Mouse (Mus musculus) hindbrain, embryonic 16.5 days (tissue): ENCODE data around the gene Hhipl1. TPM values are rescaled to one million over a fixed set of nuclear protein-coding genes. Genes with fewer than 3 reads are reported as not detected.

Experiments
- ATAC-seq: fragments of 200-750 bp; cut with Nextera tagmentation; 2 replicates; pipeline ENCODE4 v1.8.0; 2017; ENCODE audit warnings: moderate TSS enrichment, moderate library complexity
- H3K27ac ChIP-seq: fragments of 300-500 bp; sonication (generic); 2 replicates; pipeline ENCODE4 v1.5.1; 2014; ENCODE audit warnings: low read depth, mild to moderate bottlenecking, control low read depth, low read length, moderate library complexity
- H3K27me3 ChIP-seq: fragments of 300-500 bp; sonication (generic); replicated peaks from 2 replicates; pipeline ENCODE4 v1.6.1; 2014; ENCODE audit warnings: low read length; ENCODE audit not compliant: control insufficient read depth, insufficient read depth
- H3K36me3 ChIP-seq: fragments of 300-500 bp; sonication (generic); 2 replicates; pipeline ENCODE4 v1.6.1; 2014; ENCODE audit warnings: mild to moderate bottlenecking, low read length, moderate library complexity, mixed read lengths; ENCODE audit not compliant: control insufficient read depth, insufficient read depth
- H3K4me1 ChIP-seq: fragments of 300-500 bp; sonication (generic); 2 replicates; pipeline ENCODE4 v1.6.1; 2014; ENCODE audit warnings: low read depth, low read length; ENCODE audit not compliant: control insufficient read depth, insufficient read depth
- H3K4me2 ChIP-seq: fragments of 300-500 bp; sonication (generic); 2 replicates; pipeline ENCODE4 v1.6.1; 2014; ENCODE audit warnings: mild to moderate bottlenecking, low read length, control low read depth, moderate library complexity
- H3K4me3 ChIP-seq: fragments of 300-500 bp; sonication (generic); 2 replicates; pipeline ENCODE4 v1.5.1; 2014; ENCODE audit warnings: mild to moderate bottlenecking, low read length, control low read depth, moderate library complexity
- H3K9ac ChIP-seq: fragments of 300-500 bp; sonication (generic); 2 replicates; pipeline ENCODE4 v1.6.1; 2014; ENCODE audit warnings: low read depth, mild to moderate bottlenecking, control low read depth, low read length, moderate library complexity
- H3K9me3 ChIP-seq: fragments of 300-500 bp; sonication (generic); 2 replicates; pipeline ENCODE4 v1.6.1; 2014; ENCODE audit warnings: mild to moderate bottlenecking, low read length, moderate library complexity; ENCODE audit not compliant: control insufficient read depth
- WGBS: fragments of 180-500 bp; shearing (Covaris S2); extraction: QIAGEN DNeasy Blood & Tissue Kit; methylation state at CpG from one replicate; pipeline ENCODE4 v1.1.7; 2014; 5-methylcytosine and 5-hydroxymethylcytosine counted together
- polyA plus RNA-seq: library from polyadenylated mRNA; unstranded; fragments of >200 nt; fragmentation: Nextera tagmentation; extraction: Ambion mirVana; gene quantifications from 2 replicates; pipeline ENCODE4 v1.2.1, GENCODE M21; 2015

Hhipl1 gene
- polyA plus RNA-seq, 1 experiment from 2014 or later = 2.6 TPM

DNA sequence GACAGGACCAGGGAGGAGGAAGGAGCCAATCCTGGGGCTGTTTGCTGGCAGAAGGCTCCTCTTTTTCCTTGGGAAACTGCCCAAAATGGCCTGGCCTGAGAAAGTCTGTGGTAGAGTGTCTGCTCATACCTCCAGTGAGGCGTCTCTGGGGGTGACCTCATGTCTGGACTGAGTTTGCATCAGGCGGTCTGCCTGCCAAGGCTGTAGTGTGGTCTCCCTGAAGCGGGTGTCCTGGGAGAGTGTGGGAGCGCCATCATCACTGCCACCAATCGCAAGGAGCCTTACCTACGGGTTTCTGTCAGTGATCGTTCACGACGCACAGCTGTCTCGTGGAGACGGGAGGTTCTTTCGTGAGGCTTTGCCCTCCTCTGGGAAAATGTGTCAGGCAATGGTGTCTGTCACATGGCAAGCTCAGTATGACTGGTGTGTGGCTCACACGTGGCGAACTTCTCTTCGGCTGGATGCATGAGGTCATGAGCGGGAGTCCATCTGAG is 2.3 kb downstream of the Hhipl1 start:
- no peaks in the 10 kb centered on the region for H3K36me3 ChIP-seq
- ATAC-seq = no peak
- no peak overlapping the region for H3K9ac ChIP-seq
- H3K4me2 ChIP-seq = no peak overlapping the region
- WGBS = 72% methylated on average over 16 of the region's 16 CpGs
- H3K9me3 ChIP-seq = no peaks in the 10 kb centered on the region
- H3K4me1 ChIP-seq = peaks cover 10% of the 10 kb centered on the region
- no peak overlapping the region for H3K27ac ChIP-seq
- H3K27me3 ChIP-seq = no peaks in the 10 kb centered on the region; the same call in 1 of the 2 replicates
- H3K4me3 ChIP-seq = no peak overlapping the region

- Histone ChIP-seq H3K9me3 (no peaks in the 10 kb centered on the region), H3K36me3 (no peaks in the 10 kb centered on the region), H3K4me2 (no peak overlapping the region), H3K27ac (no peak overlapping the region), H3K4me3 (no peak overlapping the region), H3K27me3 (no peaks in the 10 kb centered on the region; the same call in 1 of the 2 replicates), H3K9ac (no peak overlapping the region), H3K4me1 (peaks cover 10% of the 10 kb centered on the region)
- 67% methylated on average over 8 of the region's 8 CpGs for WGBS
- ATAC-seq = no peak
Observed at GRCm38 (mm10) chr12:108309116-108309794, 3.2 kb downstream of the Hhipl1 start.

GRCm38 (mm10) chr12:108310041-108310440 is 4.0 kb downstream of the Hhipl1 start:
- no peak for ATAC-seq
- H3K36me3 ChIP-seq = no peaks in the 10 kb centered on the region
- H3K4me1 ChIP-seq = peaks cover 10% of the 10 kb centered on the region
- H3K27me3 ChIP-seq = no peaks in the 10 kb centered on the region; the same call in 1 of the 2 replicates
- H3K4me3 ChIP-seq = no peak overlapping the region
- no peak overlapping the region for H3K4me2 ChIP-seq
- no peak overlapping the region for H3K27ac ChIP-seq
- no peak overlapping the region for H3K9ac ChIP-seq
- no peaks in the 10 kb centered on the region for H3K9me3 ChIP-seq
- WGBS = 89% methylated on average over 4 of the region's 4 CpGs

GRCm38 (mm10) chr12:108310456-108311027 is 4.5 kb downstream of the Hhipl1 start:
- no peak overlapping the region for H3K4me3 ChIP-seq
- no peak overlapping the region for H3K27ac ChIP-seq
- no peaks in the 10 kb centered on the region for H3K36me3 ChIP-seq
- no peaks in the 10 kb centered on the region; the same call in 1 of the 2 replicates for H3K27me3 ChIP-seq
- peaks cover 10% of the 10 kb centered on the region for H3K4me1 ChIP-seq
- ATAC-seq = no peak
- H3K4me2 ChIP-seq = no peak overlapping the region
- H3K9ac ChIP-seq = no peak overlapping the region
- no peaks in the 10 kb centered on the region for H3K9me3 ChIP-seq
- WGBS = 67% methylated on average over 7 of the region's 7 CpGs

- Histone ChIP-seq H3K9ac (no peak overlapping the region), H3K27me3 (no peaks in the 10 kb centered on the region; the same call in 1 of the 2 replicates), H3K36me3 (no peaks in the 10 kb centered on the region), H3K9me3 (no peaks in the 10 kb centered on the region), H3K4me1 (peaks cover 3% of the 10 kb centered on the region; the same call in 1 of the 2 replicates), H3K4me3 (no peak overlapping the region), H3K27ac (no peak overlapping the region), H3K4me2 (no peak overlapping the region)
- WGBS = 89% methylated on average over 27 of the region's 27 CpGs
- ATAC-seq = no peak
Observed at GRCm38 (mm10) chr12:108311741-108312290, 5.7 kb downstream of the Hhipl1 start.

GRCm38 (mm10) chr12:108312432-108312851 is 6.4 kb downstream of the Hhipl1 start:
- no peak overlapping the region for H3K9ac ChIP-seq
- H3K4me2 ChIP-seq = no peak overlapping the region
- H3K27me3 ChIP-seq = no peaks in the 10 kb centered on the region; the same call in 1 of the 2 replicates
- no peak for ATAC-seq
- no peaks in the 10 kb centered on the region for H3K36me3 ChIP-seq
- no peaks in the 10 kb centered on the region for H3K9me3 ChIP-seq
- WGBS = 36% methylated on average over 6 of the region's 6 CpGs
- peaks cover under 1% of the 10 kb centered on the region; the same call in 1 of the 2 replicates for H3K4me1 ChIP-seq
- H3K4me3 ChIP-seq = no peak overlapping the region
- H3K27ac ChIP-seq = no peak overlapping the region

DNA sequence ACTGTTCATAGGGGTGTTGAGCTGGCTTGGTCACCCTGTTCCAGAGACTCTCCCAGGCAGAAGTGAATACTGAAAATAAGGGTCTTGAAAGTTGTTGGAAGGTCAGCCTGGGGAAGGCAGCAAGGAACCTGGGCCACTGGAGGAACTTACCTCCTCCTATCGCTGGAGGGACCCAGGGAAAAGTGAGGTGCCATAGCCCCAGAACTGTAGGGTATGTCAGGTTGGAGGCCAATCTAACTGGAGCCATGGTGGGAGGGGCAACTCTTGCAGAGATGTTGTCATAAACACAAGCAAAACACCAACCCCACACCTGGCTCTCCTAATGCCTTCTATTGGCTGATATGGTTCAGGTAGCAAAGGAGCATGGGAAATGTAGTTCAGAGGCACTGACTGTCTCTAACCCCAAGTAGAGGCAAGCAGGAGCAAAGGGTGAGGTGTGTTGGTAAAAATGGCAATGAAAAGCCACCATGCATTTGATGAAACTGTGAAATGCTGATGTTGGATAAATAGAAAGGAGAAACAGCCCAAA is 7.2 kb downstream of the Hhipl1 start:
- H3K4me1 ChIP-seq = no peaks in the 10 kb centered on the region; the same call in 1 of the 2 replicates
- H3K27me3 ChIP-seq = peaks cover 5% of the 10 kb centered on the region
- H3K36me3 ChIP-seq = no peaks in the 10 kb centered on the region
- no peak overlapping the region for H3K27ac ChIP-seq
- H3K9me3 ChIP-seq = no peaks in the 10 kb centered on the region
- ATAC-seq = no peak
- 100% methylated on average over 1 of the region's 1 CpGs for WGBS
- no peak overlapping the region for H3K4me2 ChIP-seq
- no peak overlapping the region for H3K4me3 ChIP-seq
- H3K9ac ChIP-seq = no peak overlapping the region

DNA sequence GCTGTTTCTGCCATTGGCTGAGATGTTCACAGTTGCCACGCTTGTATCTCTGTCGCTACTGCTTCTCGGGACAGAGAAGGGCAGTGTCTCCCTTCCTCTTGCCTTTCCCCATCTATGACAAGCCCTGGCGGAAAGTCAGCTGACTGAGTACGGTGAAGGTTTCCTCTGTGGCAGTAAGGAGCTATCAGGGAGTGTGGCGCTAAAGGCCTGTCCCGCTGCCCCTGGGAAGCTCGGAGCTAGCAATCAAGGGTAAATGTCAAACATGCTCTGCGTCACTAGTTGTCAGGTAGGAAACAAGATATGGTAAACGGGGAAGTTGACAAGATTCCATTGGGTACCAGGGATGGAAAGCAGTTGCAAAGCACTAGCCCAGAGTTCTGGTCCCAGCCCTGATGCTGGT is 9.7 kb downstream of the Hhipl1 start:
- H3K4me2 ChIP-seq = no peak overlapping the region
- H3K27ac ChIP-seq = no peak overlapping the region
- H3K27me3 ChIP-seq = peaks cover 14% of the 10 kb centered on the region
- H3K36me3 ChIP-seq = no peaks in the 10 kb centered on the region
- no peak for ATAC-seq
- 58% methylated on average over 10 of the region's 10 CpGs for WGBS
- H3K4me1 ChIP-seq = no peaks in the 10 kb centered on the region; the same call in none of the 2 replicates
- no peak overlapping the region for H3K9ac ChIP-seq
- H3K9me3 ChIP-seq = no peaks in the 10 kb centered on the region
- H3K4me3 ChIP-seq = no peak overlapping the region

GRCm38 (mm10) chr12:108316655-108317054 is 10.6 kb downstream of the Hhipl1 start:
- Histone ChIP-seq H3K4me3 (no peak overlapping the region), H3K4me1 (no peaks in the 10 kb centered on the region; the same call in none of the 2 replicates), H3K9ac (no peak overlapping the region), H3K4me2 (no peak overlapping the region), H3K36me3 (no peaks in the 10 kb centered on the region), H3K27ac (no peak overlapping the region), H3K27me3 (peaks cover 14% of the 10 kb centered on the region), H3K9me3 (no peaks in the 10 kb centered on the region)
- no peak for ATAC-seq
- WGBS = 31% methylated on average over 6 of the region's 6 CpGs
